Mouse (Mus musculus): ENCODE data around the gene Uba1. TPM values are rescaled to one million over a fixed set of nuclear protein-coding genes. Genes with fewer than 3 reads are reported as not detected.

Gene Uba1
- 204 TPM for total RNA-seq (2023)

DNA sequence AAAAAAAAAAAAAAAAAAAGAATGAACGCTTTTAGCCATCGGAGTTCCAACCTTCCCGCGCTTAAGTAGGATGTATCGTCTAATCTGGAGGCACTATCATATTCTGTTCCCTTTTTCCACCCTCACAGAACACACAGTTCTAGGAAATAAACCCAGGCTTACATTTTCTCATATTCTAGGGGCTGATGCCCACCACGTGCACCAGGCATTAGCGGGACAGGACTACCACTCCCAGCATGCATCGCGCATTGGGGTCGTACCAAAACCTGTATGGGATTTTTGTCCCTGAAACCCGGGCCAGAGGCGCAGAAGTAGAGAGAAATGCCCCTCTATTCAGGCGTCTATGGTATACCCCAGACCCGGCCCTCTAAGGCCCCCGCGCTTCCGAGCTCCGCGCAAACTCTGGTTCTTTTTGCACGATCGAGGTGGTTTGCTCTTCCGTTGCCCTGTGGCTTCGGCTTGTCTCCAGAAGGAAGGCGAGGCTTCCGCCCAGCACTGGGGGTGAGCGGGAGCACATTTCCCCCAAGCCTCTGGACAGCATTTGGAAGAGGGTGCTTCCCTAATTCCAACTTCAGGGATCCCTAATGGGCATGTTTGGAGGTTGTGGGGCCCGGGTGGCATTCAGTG lies at the start of gene Uba1:
Gene Uba1, plus strand, starts transcription at position 301 of the 627 bp plus-strand sequence.

DNA sequence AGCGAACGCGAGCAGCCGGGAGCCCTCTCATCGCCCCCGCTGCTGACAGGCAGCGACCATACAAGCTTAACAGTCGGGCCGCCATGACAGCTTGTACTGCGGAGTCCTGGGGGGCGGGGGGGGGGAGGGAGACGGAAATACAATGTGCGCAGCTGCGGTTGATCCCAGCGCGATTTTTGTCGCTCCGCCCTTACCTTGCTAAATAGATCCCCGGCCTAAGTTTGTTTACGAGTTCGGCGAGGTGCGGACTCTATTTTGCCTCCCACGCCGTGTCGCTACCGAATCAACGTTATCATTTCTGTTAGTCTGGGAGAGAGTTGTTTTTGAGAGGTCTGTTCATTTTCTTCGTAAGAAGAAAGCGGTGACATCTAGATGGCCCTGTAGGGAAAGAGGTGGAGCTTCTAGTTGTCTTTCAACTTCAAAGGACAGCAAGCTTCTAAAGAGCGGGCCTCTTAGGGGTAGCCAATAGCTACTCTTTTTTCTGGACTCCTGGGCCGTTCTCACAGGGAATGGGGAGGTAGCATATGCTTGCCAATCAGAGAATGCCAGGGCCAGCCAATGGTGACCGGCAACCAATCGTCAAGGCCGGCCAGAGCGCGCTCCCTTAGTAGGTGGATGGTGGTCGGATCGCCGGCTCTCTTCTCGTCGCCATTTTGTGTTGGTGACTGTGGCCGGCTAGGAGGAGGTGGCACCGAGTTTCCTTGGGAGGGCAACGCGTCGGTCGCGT lies 40.8 kb upstream of the Uba1 start, which contains the start of the genes Rbm10 and Ndufb11:
Gene Rbm10, plus strand, starts transcription at position 328 of the 727 bp plus-strand sequence.
Gene Ndufb11, minus strand, starts transcription at position 444 of the 727 bp plus-strand sequence.

GRCm38 (mm10) chrX:20687519-20688067 lies 29.5 kb downstream of the Uba1 start, which contains the start of gene Cdk16:
Gene Cdk16 (plus strand): TSS chrX:20687954.

GRCm38 (mm10) chrX:20703741-20704290 lies 45.7 kb downstream of the Uba1 start, which contains the start of gene Usp11:
Gene Usp11 (plus strand): TSS chrX:20703906.

Other genes starting within 250 kb of the Uba1 start
- gene Jade3, start 232.6 kb upstream of the Uba1 start, total RNA-seq (2023), result 6.4 TPM
- gene Rgn, start 108.5 kb upstream of the Uba1 start, total RNA-seq (2023), result not detected
- gene Rbm10, start 40.8 kb upstream of the Uba1 start, total RNA-seq (2023), result 59.1 TPM
- gene Ndufb11, start 40.7 kb upstream of the Uba1 start, total RNA-seq (2023), result 102 TPM
- 60.8 TPM for gene Cdk16, start 29.6 kb downstream of the Uba1 start, total RNA-seq (2023)
- 41.1 TPM for gene Usp11, start 45.6 kb downstream of the Uba1 start, total RNA-seq (2023)
- 142 TPM for gene Araf, start 139.5 kb downstream of the Uba1 start, total RNA-seq (2023)
- 0.61 TPM for gene Timp1, start 211.8 kb downstream of the Uba1 start, total RNA-seq (2023)

Measured in CD8-positive naive resting alpha-beta T cell, adult 57 days (primary cell).